ENCODE assay signal across 8 mouse cellular contexts in the genomic region with DNA sequence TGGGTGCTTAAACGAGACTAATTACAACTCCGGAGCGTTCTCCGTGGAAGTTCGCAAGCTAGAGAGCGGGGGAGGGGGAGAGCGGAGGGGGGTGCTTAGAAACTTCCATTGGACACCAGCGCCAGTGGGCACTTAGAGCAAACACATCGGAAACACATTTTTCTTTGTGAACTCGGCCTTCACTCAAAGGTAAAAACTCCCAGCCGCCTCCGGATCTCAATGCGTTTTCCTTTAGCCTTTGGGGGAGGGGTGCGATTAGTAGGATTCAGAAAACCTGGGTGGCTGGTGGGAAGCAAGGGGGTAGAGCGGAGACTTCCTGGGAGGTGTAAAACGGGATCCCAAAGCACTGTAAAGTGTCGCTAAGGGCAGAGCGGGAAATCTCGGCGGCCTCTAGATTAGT. TPM values are rescaled to one million over a fixed set of nuclear protein-coding genes. Genes with fewer than 3 reads are reported as not detected.
DNase-seq lines count a peak whose midpoint lies in the region; ATAC-seq lines count a peak whose summit lies in the region.

No protein-coding gene starts in this region.

- H3K36me3 ChIP-seq in megakaryocyte, embryonic 14.5 days (replicated peaks; ENCODE audit: low read length): peaks cover 7% of the 10 kb centered on the region
- peaks cover 32% of the 10 kb centered on the region for H3K36me3 ChIP-seq in forebrain, embryonic 10.5 days (replicated peaks)
- no peaks in the 10 kb centered on the region for H3K36me3 ChIP-seq in intestine, embryonic 16.5 days (ENCODE audit: control insufficient read depth, insufficient read depth, low read length)
- H3K36me3 ChIP-seq in midbrain, embryonic 12.5 days: no peaks in the 10 kb centered on the region

- H3K27me3 ChIP-seq in megakaryocyte, embryonic 14.5 days (replicated peaks): peaks cover 41% of the 10 kb centered on the region
- H3K27me3 ChIP-seq in forebrain, embryonic 10.5 days (ENCODE audit: poor library complexity, severe bottlenecking): 0 out of 2 replicates have a peak, but pooled peaks cover 4% of the 10 kb centered on the region
- no peaks in the 10 kb centered on the region for H3K27me3 ChIP-seq in intestine, embryonic 16.5 days (replicated peaks; ENCODE audit: control insufficient read depth, insufficient read depth, low read length)
- H3K27me3 ChIP-seq in midbrain, embryonic 12.5 days: peaks cover 34% of the 10 kb centered on the region

- H3K9ac ChIP-seq in intestine, embryonic 16.5 days (ENCODE audit: low read depth, low read length): peak overlapping the region; percentile 97
- H3K9ac ChIP-seq in midbrain, embryonic 12.5 days (replicated peaks): peak overlapping the region; percentile 83

- peak overlapping the region; percentile 100 for H3K27ac ChIP-seq in forebrain, embryonic 10.5 days
- H3K27ac ChIP-seq in intestine, embryonic 16.5 days (ENCODE audit: low read length): peak overlapping the region; percentile 97
- H3K27ac ChIP-seq in midbrain, embryonic 12.5 days (replicated peaks): no peak overlapping the region

- H3K9me3 ChIP-seq in megakaryocyte, embryonic 14.5 days: no peaks in the 10 kb centered on the region
- H3K9me3 ChIP-seq in forebrain, embryonic 10.5 days: no peaks in the 10 kb centered on the region
- no peaks in the 10 kb centered on the region for H3K9me3 ChIP-seq in intestine, embryonic 16.5 days (ENCODE audit: control insufficient read depth, low read length)
- no peaks in the 10 kb centered on the region for H3K9me3 ChIP-seq in midbrain, embryonic 12.5 days

- H3K4me2 ChIP-seq in intestine, embryonic 16.5 days (ENCODE audit: low read depth, low read length): peak overlapping the region; percentile 97
- H3K4me2 ChIP-seq in midbrain, embryonic 12.5 days (replicated peaks): peak overlapping the region; percentile 95

- DNase-seq in forebrain, embryonic 10.5 days (ENCODE audit: extremely low spot score, low spot score): peak; percentile 57
- no peak for DNase-seq in testis, postnatal 10 days (ENCODE audit: low spot score)
- DNase-seq in left cerebral cortex, adult 9 months (ENCODE audit: low spot score in 2 of 2): no peak

- WGBS in forebrain, embryonic 10.5 days: under 1% methylated on average over 20 of the region's 20 CpGs
- WGBS in intestine, embryonic 16.5 days: under 1% methylated on average over 20 of the region's 20 CpGs
- under 1% methylated on average over 20 of the region's 20 CpGs for WGBS in midbrain, embryonic 12.5 days

- H3K4me3 ChIP-seq in megakaryocyte, embryonic 14.5 days (replicated peaks): peak overlapping the region; percentile 95
- H3K4me3 ChIP-seq in forebrain, embryonic 10.5 days: peak overlapping the region; percentile 99
- H3K4me3 ChIP-seq in intestine, embryonic 16.5 days (ENCODE audit: low read length): peak overlapping the region; percentile 98
- H3K4me3 ChIP-seq in midbrain, embryonic 12.5 days: peak overlapping the region; percentile 72

- ATAC-seq in megakaryocyte, adult 5-6 weeks (ENCODE audit: poor library complexity, severe bottlenecking): no peak
- no peak for ATAC-seq in intestine, embryonic 16.5 days
- ATAC-seq in midbrain, embryonic 12.5 days (ENCODE audit: low FRiP score, low read depth): no peak
- ATAC-seq in erythroid progenitor cell, adult 5-6 weeks (replicated peaks; ENCODE audit: low FRiP score, poor library complexity, severe bottlenecking): no peak

- peaks cover 43% of the 10 kb centered on the region for H3K4me1 ChIP-seq in megakaryocyte, embryonic 14.5 days
- peaks cover 57% of the 10 kb centered on the region for H3K4me1 ChIP-seq in forebrain, embryonic 10.5 days
- H3K4me1 ChIP-seq in intestine, embryonic 16.5 days (ENCODE audit: control insufficient read depth, insufficient read depth, low read length): peaks cover 3% of the 10 kb centered on the region
- peaks cover 55% of the 10 kb centered on the region for H3K4me1 ChIP-seq in midbrain, embryonic 12.5 days

RNA-seq across cellular contexts. Expression of a gene that starts 2.0 kb away (rescaled TPM):
- 5.4 and 7.0 TPM in 2 replicates for polyA plus RNA-seq in megakaryocyte, embryonic 14.5 days (2012; ENCODE audit: insufficient read depth, low replicate concordance)
- total RNA-seq in megakaryocyte, adult 5-6 weeks (2015): 0.42 and 0.48 TPM in 2 replicates
- total RNA-seq in megakaryocyte, adult 5-6 weeks (2017): 0.15 TPM in 1 of 2 replicates, not detected in the other
- 115 and 117 TPM in 2 replicates for polyA plus RNA-seq in forebrain, embryonic 10.5 days (2016; fragmentation: Nextera tagmentation; extraction: Ambion mirVana)
- 18.6 and 21.1 TPM in 2 replicates for polyA plus RNA-seq in intestine, embryonic 16.5 days (2015; fragmentation: Nextera tagmentation; extraction: Ambion mirVana)
- 12.4 and 14.4 TPM in 2 replicates for polyA plus RNA-seq in midbrain, embryonic 12.5 days (2016; fragmentation: Nextera tagmentation; extraction: Ambion mirVana)
- total RNA-seq in erythroid progenitor cell, adult 5-6 weeks (2015; ENCODE audit: low replicate concordance): 0.36 TPM in 1 of 2 replicates, not detected in the other
- 0.38 TPM in 1 of 2 replicates, not detected in the other for total RNA-seq in erythroid progenitor cell, adult 5-6 weeks (2017; ENCODE audit: low replicate concordance)
